Mouse (Mus musculus) bone marrow macrophage, adult 2 months (primary cell): ENCODE data around the gene E030018B13Rik.

Source experiments
- CTCF ChIP-seq: IDR thresholded peaks from 2 replicates; pipeline ENCODE4 v1.5.1; 2012; ENCODE audit warnings: low read depth, mild to moderate bottlenecking, low read length, moderate library complexity
- POLR2A ChIP-seq: IDR thresholded peaks from 2 replicates; pipeline ENCODE4 v1.6.1; 2012; ENCODE audit warnings: mild to moderate bottlenecking, low read depth, low read length, borderline replicate concordance

DNA sequence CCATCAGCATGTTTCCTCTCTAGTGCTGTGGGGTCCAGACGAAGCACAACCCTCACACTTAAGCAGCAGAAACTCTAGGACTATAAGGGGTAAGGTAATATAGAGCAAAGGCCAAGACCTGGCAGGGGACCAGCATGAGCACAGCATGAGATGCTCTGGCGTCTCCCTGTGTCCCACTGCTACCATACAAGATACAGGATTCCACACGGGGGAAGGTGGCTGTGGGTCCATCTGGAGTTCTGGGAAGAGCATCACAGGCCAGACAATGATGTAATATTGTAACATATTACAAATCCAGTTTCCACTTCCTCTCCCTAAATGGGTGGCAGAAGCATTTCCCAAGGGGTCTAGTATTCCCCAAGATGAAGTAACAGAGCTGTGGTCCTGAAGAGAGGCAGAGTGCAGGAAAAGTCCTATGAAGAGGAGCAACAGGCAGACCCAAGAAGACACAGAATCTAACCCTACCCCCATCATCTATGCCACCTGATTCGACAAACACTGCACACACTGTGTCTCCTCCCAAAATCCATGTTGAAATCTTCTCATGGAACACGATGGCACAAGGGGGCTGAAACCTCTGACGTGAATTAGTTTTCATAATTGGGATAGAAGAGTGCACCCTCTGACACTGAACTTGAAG is at the start of gene E030018B13Rik:
- TF ChIP-seq CTCF, result no peak
- TF ChIP-seq POLR2A, result no peak
